Mouse (Mus musculus) testis, adult 2 months (tissue): ENCODE measurements around the gene Kdelr3.

ENCODE experiments used
- CTCF ChIP-seq: fragments of 200-500 bp; IDR thresholded peaks from 2 replicates; pipeline ENCODE4 v1.5.1; 2012; ENCODE audit warnings: low read depth, mild to moderate bottlenecking, inconsistent platforms, low read length, moderate library complexity; ENCODE audit not compliant: control insufficient read depth, insufficient read depth, insufficient replicate concordance
- POLR2A ChIP-seq: fragments of 200-500 bp; IDR thresholded peaks from 2 replicates; pipeline ENCODE4 v1.6.1; 2012; ENCODE audit warnings: low read depth, mild to moderate bottlenecking, inconsistent platforms, low read length, moderate library complexity; ENCODE audit not compliant: control insufficient read depth

DNA sequence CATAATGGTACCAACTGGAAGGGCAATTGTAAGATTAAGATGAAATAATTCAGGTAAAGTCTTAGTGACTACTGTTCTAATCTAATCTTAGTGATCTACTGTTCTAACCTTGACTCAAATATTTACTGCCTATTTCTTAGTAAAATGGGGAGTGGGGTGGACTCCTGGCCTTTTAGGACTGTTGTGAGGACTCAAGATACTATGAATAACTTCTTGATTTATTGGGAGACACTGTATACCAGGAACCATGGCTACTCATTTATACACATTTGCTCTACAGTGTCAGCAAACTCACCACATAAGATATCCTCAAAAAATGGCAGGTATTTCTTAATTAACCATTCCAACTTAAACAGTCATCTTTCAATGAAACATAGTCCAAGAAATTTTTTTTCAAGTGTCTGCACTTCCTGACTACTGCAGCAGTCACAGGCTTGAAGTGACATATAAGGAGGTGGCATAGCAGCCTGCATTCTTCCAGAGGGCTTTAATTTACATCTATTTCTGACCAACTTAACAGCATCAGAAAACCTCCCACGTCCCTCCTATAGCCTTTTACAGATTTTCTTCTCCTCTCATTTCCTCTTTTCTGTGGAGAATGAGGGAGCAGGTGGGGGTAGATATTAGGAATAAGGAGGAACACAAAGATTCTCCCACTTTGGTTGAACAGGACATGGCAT is 59.5 kb downstream of the Kdelr3 start:
- no peak for TF ChIP-seq CTCF
- TF ChIP-seq POLR2A, result no peak
